Mouse (Mus musculus): ENCODE data around the gene Dmxl2. TPM values are rescaled to one million over a fixed set of nuclear protein-coding genes. Genes with fewer than 3 reads are reported as not detected.

The Dmxl2 gene
- total and polyA plus RNA-seq, 3 experiments = 6.1 to 238 (median 9.1) TPM

DNA sequence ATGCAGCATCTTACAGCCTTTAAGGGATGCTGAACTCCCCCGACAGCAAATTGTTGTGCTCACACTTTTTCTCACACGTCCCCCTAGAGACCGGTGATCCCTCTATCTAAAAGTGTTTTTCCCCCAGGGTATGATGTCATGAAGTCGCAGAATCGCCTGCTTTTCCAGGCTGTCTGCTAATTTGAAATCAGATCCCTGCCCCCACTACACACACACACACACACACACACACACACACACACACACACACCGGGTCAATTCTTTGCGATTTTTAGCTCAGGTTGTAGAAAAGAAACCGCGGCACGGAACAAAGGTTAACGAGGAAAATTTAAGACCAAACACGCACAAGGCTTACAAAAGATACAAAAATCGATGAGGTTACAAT, 677 bp upstream of the Dmxl2 start:
- Histone ChIP-seq H3K36me3 (ENCODE audit: control insufficient read depth in 1 of 2, insufficient read depth in 2 of 2, low read length in 2 of 2) (peaks cover 0 to 7% of the 10 kb centered on the region in 2 experiments; a peak in 1 of 4 replicates), H3K4me1 (ENCODE audit: control insufficient read depth in 1 of 2, insufficient read depth in 2 of 2, low read length in 2 of 2) (peaks cover 4 to 6% of the 10 kb centered on the region in 2 experiments; a peak in 2 of 4 replicates), H3K9me3 (replicated peaks; ENCODE audit: insufficient read depth, low read length) (no peaks in the 10 kb centered on the region), H3K4me3 (ENCODE audit: control insufficient read depth in 1 of 2, insufficient read depth in 1 of 2, low read depth in 2 of 2, low read length in 2 of 2) (peak overlapping the region; percentile 54 to 84; a peak in 3 of 4 replicates), H3K9ac (ENCODE audit: control insufficient read depth, low read depth, low read length, poor library complexity, severe bottlenecking) (peak overlapping the region; percentile 80), H3K27ac (ENCODE audit: control insufficient read depth, low read depth, low read length) (no peak overlapping the region), H3K27me3 (ENCODE audit: control insufficient read depth in 1 of 2, insufficient read depth in 2 of 2, low read length in 2 of 2) (no peaks in the 10 kb centered on the region; a peak in 2 of 4 replicates), H3K79me2 (ENCODE audit: control insufficient read depth, insufficient read depth, low read length, poor library complexity) (peaks cover 3% of the 10 kb centered on the region)
- TF ChIP-seq USF1 (IDR thresholded peaks at IDR 0.05; ENCODE audit: low read depth, low read length) = no peak
- TF ChIP-seq MAX (IDR thresholded peaks at IDR 0.05; ENCODE audit: low read length) = peak; percentile 8; the same call in 1 of the 2 replicates
- no peak for DNase-seq (ENCODE audit: low read depth, low spot score)

DNA sequence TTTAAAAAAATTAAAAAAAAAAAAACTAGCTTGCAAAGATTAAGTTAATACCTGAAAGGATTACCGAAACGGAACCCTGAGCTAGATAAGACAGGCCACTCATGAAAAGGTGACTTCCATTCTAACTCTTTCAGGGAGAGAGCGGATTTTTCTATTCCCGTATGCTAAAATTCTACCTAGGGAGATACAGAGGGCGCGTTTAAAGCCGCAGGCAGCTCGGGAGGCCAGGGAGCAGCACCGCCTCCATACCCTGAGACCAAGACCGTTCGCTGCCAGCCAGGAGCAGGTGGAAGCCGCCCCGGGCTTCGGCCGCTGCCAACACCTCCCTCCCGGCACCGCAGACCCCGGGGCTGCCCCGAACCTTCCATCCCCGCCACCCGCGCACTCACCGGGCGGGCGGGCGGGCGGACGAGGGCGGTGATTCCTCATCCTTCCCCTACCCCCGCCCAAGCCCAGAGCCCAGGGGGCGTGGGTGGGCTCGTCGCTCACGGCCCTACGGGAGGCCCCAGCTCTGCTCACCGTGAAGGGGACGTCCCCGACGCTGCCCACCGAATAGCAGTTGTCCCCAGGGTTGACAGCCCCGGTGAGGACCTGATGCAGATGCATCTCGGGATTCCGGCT, 484 bp downstream of the Dmxl2 start:
- peak; percentile 66 for DNase-seq (ENCODE audit: low read depth, low spot score)
- peak overlapping the region; percentile 84 to 95 for H3K4me3 ChIP-seq (ENCODE audit: control insufficient read depth in 1 of 2, insufficient read depth in 1 of 2, low read depth in 2 of 2, low read length in 2 of 2)
- no peaks in the 10 kb centered on the region; a peak in 1 of 4 replicates for H3K27me3 ChIP-seq (ENCODE audit: control insufficient read depth in 1 of 2, insufficient read depth in 2 of 2, low read length in 2 of 2)
- no peaks in the 10 kb centered on the region for H3K9me3 ChIP-seq (replicated peaks; ENCODE audit: insufficient read depth, low read length)
- peak overlapping the region; percentile 80 for H3K9ac ChIP-seq (ENCODE audit: control insufficient read depth, low read depth, low read length, poor library complexity, severe bottlenecking)
- peaks cover 4 to 6% of the 10 kb centered on the region in 2 experiments; a peak in 2 of 4 replicates for H3K4me1 ChIP-seq (ENCODE audit: control insufficient read depth in 1 of 2, insufficient read depth in 2 of 2, low read length in 2 of 2)
- peak overlapping the region; percentile 11; the same call in 1 of the 2 replicates for H3K27ac ChIP-seq (ENCODE audit: control insufficient read depth, low read depth, low read length)
- TF ChIP-seq RCOR1 (IDR thresholded peaks at IDR 0.05; ENCODE audit: low read depth, low read length) = 0 out of 2 replicates have a peak, but pooled peaks have one; percentile 37
- no peak for TF ChIP-seq USF2 (IDR thresholded peaks at IDR 0.05; ENCODE audit: borderline replicate concordance in 1 of 2, insufficient read depth in 1 of 2, low read depth in 1 of 2, low read length in 2 of 2)
- TF ChIP-seq UBTF (IDR thresholded peaks at IDR 0.05; ENCODE audit: borderline replicate concordance, insufficient read depth, low read depth, low read length) = 0 out of 2 replicates have a peak, but pooled peaks have one; percentile 39
- TF ChIP-seq NELFE (IDR thresholded peaks at IDR 0.05; ENCODE audit: low read depth, low read length) = 0 out of 2 replicates have a peak, but pooled peaks have one; percentile 26
- TF ChIP-seq ZNF384 (IDR thresholded peaks at IDR 0.05; ENCODE audit: low read depth, low read length) = peak; percentile 76
- TF ChIP-seq TCF12 (IDR thresholded peaks at IDR 0.05; ENCODE audit: low read depth, low read length) = no peak
- TF ChIP-seq SIN3A (IDR thresholded peaks at IDR 0.05; ENCODE audit: low read length) = 0 out of 2 replicates have a peak, but pooled peaks have one; percentile 14
- peak in 1 of 2 experiments; percentile 5; a peak in 1 of 4 replicates for TF ChIP-seq EP300 (IDR thresholded peaks at IDR 0.05; ENCODE audit: low read depth in 1 of 2, low read length in 2 of 2)
- TF ChIP-seq NRF1 (IDR thresholded peaks at IDR 0.05; ENCODE audit: insufficient read depth, low read depth, low read length, poor library complexity, severe bottlenecking) = no peak
- H3K36me3 ChIP-seq (ENCODE audit: control insufficient read depth in 1 of 2, insufficient read depth in 2 of 2, low read length in 2 of 2) = peaks cover 0 to 7% of the 10 kb centered on the region in 2 experiments; a peak in 1 of 4 replicates
- peaks cover 3% of the 10 kb centered on the region for H3K79me2 ChIP-seq (ENCODE audit: control insufficient read depth, insufficient read depth, low read length, poor library complexity)

DNA sequence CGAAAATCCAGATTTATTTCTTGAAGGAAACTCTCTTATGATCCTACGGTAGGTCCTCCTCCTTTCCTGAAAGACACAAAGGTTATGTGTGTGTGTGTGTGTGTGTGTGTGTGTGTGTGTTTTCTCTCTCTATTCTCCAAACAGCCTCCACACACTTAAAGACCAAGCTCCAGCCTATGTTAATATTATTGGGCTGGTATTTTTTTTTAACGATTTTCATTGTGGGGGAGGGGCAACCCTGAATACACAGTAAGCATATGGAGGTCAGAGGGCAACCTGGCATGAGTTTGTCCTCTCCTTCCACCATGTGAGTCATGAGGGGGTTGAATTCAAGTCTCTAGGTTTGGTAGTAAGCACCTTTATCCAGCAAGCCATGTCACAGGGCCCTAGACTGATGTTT, 1.6 kb downstream of the Dmxl2 start:
- no peak overlapping the region for H3K4me3 ChIP-seq (ENCODE audit: control insufficient read depth in 1 of 2, insufficient read depth in 1 of 2, low read depth in 2 of 2, low read length in 2 of 2)
- H3K4me1 ChIP-seq (ENCODE audit: control insufficient read depth in 1 of 2, insufficient read depth in 2 of 2, low read length in 2 of 2) = peaks cover 4 to 8% of the 10 kb centered on the region in 2 experiments; a peak in 2 of 4 replicates
- H3K79me2 ChIP-seq (ENCODE audit: control insufficient read depth, insufficient read depth, low read length, poor library complexity) = peaks cover 3% of the 10 kb centered on the region
- DNase-seq (ENCODE audit: low read depth, low spot score) = no peak
- H3K27ac ChIP-seq (ENCODE audit: control insufficient read depth, low read depth, low read length) = no peak overlapping the region
- H3K9me3 ChIP-seq (replicated peaks; ENCODE audit: insufficient read depth, low read length) = no peaks in the 10 kb centered on the region
- no peaks in the 10 kb centered on the region for H3K27me3 ChIP-seq (ENCODE audit: control insufficient read depth in 1 of 2, insufficient read depth in 2 of 2, low read length in 2 of 2)
- H3K36me3 ChIP-seq (ENCODE audit: control insufficient read depth in 1 of 2, insufficient read depth in 2 of 2, low read length in 2 of 2) = peaks cover 0 to 7% of the 10 kb centered on the region in 2 experiments; a peak in 1 of 4 replicates
- no peak overlapping the region for H3K9ac ChIP-seq (ENCODE audit: control insufficient read depth, low read depth, low read length, poor library complexity, severe bottlenecking)
- no peak for TF ChIP-seq CTCF (IDR thresholded peaks at IDR 0.05 in 2 of 3, conservative IDR thresholded peaks at IDR 0.05 in 1 of 3; ENCODE audit: control insufficient read depth in 1 of 3, insufficient read depth in 1 of 3, low read depth in 2 of 3, low read length in 3 of 3, poor library complexity in 1 of 3, severe bottlenecking in 1 of 3)
- TF ChIP-seq HCFC1 (IDR thresholded peaks at IDR 0.05; ENCODE audit: low read depth, low read length) = no peak
- TF ChIP-seq ELF1 (IDR thresholded peaks at IDR 0.05; ENCODE audit: low read depth, low read length) = no peak
- no peak for TF ChIP-seq UBTF (IDR thresholded peaks at IDR 0.05; ENCODE audit: borderline replicate concordance, insufficient read depth, low read depth, low read length)
- TF ChIP-seq ZNF384 (IDR thresholded peaks at IDR 0.05; ENCODE audit: low read depth, low read length) = no peak
- TF ChIP-seq ETS1 (IDR thresholded peaks at IDR 0.05; ENCODE audit: low read depth, low read length) = no peak
- no peak for TF ChIP-seq MAX (IDR thresholded peaks at IDR 0.05; ENCODE audit: low read length)
- no peak for TF ChIP-seq CHD1 (IDR thresholded peaks at IDR 0.05; ENCODE audit: low read depth, low read length)

All from MEL (cell line).